Mouse (Mus musculus) megakaryocyte, embryonic 14.5 days (primary cell): Measurements from ENCODE around the gene Slc12a7.

Experiments used
- FLI1 ChIP-seq: IDR thresholded peaks from 2 replicates; pipeline ENCODE4 v1.6.1; 2012; ENCODE audit warnings: low read length, inconsistent platforms, mixed read lengths
- GATA1 ChIP-seq: IDR thresholded peaks from 3 replicates; pipeline ENCODE4 v1.6.1; 2012; ENCODE audit warnings: mixed read lengths, low read length, inconsistent platforms, borderline replicate concordance

GRCm38 (mm10) chr13:73757362-73757761 lies 24.5 kb downstream of the Slc12a7 start:
- no peak for TF ChIP-seq GATA1
- no peak for TF ChIP-seq FLI1
